Mouse (Mus musculus) liver, embryonic 11.5 days (tissue): ENCODE measurements around the gene Pms2. TPM values are rescaled to one million over a fixed set of nuclear protein-coding genes. Genes with fewer than 3 reads are reported as not detected.

ENCODE experiments used
- ATAC-seq: fragments of 200-750 bp; cut with Nextera tagmentation; replicated peaks from 2 replicates; pipeline ENCODE4 v1.8.0; 2017; ENCODE audit warnings: moderate number of reproducible peaks, mild to moderate bottlenecking, moderate TSS enrichment, moderate library complexity; ENCODE audit not compliant: low FRiP score
- DNase-seq: peaks from one replicate; pipeline ENCODE4 v3.0.0-alpha.2; 2017; ENCODE audit warnings: low spot score
- H3K27ac ChIP-seq: fragments of 300-500 bp; sonication (generic); 2 replicates; pipeline ENCODE4 v1.5.1; 2014; ENCODE audit warnings: mild to moderate bottlenecking, low read depth, low read length, control low read depth
- H3K27me3 ChIP-seq: fragments of 300-500 bp; sonication (generic); replicated peaks from 2 replicates; pipeline ENCODE4 v1.6.1; 2014; ENCODE audit warnings: low read length, mixed read lengths; ENCODE audit not compliant: control insufficient read depth, insufficient read depth
- H3K36me3 ChIP-seq: fragments of 300-500 bp; sonication (generic); 2 replicates; pipeline ENCODE4 v1.6.1; 2014; ENCODE audit warnings: mild to moderate bottlenecking, low read length, moderate library complexity, mixed read lengths; ENCODE audit not compliant: control insufficient read depth, insufficient read depth
- H3K4me1 ChIP-seq: fragments of 300-500 bp; sonication (generic); replicated peaks from 2 replicates; pipeline ENCODE4 v1.6.1; 2014; ENCODE audit warnings: low read length, mixed read lengths; ENCODE audit not compliant: control insufficient read depth, insufficient read depth
- H3K4me2 ChIP-seq: fragments of 300-500 bp; sonication (generic); 2 replicates; pipeline ENCODE4 v1.6.1; 2014; ENCODE audit warnings: mild to moderate bottlenecking, control low read depth, moderate library complexity
- H3K4me3 ChIP-seq: fragments of 300-500 bp; sonication (generic); 2 replicates; pipeline ENCODE4 v1.5.1; 2014; ENCODE audit warnings: low read depth, low read length, control low read depth
- H3K9ac ChIP-seq: fragments of 300-500 bp; sonication (generic); 2 replicates; pipeline ENCODE4 v1.6.1; 2014; ENCODE audit warnings: low read depth, low read length, control low read depth
- H3K9me3 ChIP-seq: fragments of 300-500 bp; sonication (generic); 2 replicates; pipeline ENCODE4 v1.6.1; 2016; ENCODE audit warnings: low read length, inconsistent platforms, mixed read lengths; ENCODE audit not compliant: control insufficient read depth
- WGBS: fragments of 180-500 bp; shearing (Covaris S2); extraction: QIAGEN DNeasy Blood & Tissue Kit; methylation state at CpG from one replicate; pipeline ENCODE4 v1.1.7; 2014; 5-methylcytosine and 5-hydroxymethylcytosine counted together
- polyA plus RNA-seq: library from polyadenylated mRNA; unstranded; fragments of >200 nt; fragmentation: Nextera tagmentation; extraction: Ambion mirVana; gene quantifications from 2 replicates; pipeline ENCODE4 v1.2.1, GENCODE M21; 2014

Pms2 gene
- 27.0 and 30.9 TPM in 2 replicates for polyA plus RNA-seq

DNA sequence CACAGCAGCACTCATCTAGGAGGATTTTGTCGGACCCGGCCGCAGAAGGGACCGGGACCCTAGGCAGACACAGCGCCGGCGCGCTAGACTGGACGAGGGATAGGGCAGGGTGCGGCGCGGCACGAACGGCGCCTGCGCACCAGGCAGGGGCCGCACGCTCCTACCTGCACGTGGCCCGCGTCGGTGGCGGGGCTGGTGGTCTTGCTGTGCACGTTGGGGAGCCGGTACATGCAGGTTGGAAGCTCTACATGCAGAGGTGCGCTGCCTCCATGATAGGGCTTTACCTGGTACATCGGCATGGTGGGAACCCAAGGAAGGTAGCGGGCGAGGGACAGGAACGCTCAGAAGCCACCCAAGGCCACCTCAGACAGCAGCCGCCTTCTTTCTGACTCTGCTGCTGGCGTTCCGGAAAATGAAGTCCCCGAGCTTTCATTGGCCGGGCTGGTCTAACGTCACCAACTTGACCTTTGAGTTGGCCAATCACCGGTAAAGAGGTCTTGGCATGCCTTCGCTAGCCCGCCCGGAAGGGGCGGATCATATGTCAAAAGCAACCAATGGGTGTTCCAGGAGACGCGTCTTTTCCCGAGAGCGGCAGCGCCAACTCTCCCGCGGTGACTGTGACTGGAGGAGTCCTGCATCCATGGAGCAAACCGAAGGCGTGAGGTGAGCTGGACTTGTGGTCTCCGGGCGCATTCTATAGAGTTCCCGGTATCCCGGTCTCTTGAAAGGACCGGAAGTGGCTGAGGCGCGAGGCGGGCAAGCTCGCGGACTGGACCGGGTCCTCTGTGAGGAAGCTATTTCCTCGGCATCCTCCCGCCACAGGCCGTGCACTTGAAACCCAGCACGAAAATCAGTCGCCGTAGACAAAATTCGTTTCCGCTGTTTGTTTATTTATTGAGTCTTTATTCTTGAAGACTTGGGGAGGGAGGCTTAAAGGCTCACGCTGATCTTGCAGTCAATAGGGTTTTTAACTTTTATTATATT, at the start of gene Pms2, which contains the start of gene Aimp2:
TSS of gene Pms2 (plus strand) at position 548 of the 984 bp plus-strand sequence.
TSS of gene Aimp2 (minus strand) at position 431 of the 984 bp plus-strand sequence.
- Histone ChIP-seq H3K4me1 (peaks cover 16% of the 10 kb centered on the region), H3K4me2 (peak within 1 kb of the TSS; percentile 88), H3K9ac (peak within 1 kb of the TSS; percentile 69), H3K36me3 (peaks cover 14% of the 10 kb centered on the region; the same call in 1 of the 2 replicates), H3K27ac (peak within 1 kb of the TSS; percentile 90), H3K27me3 (no peaks in the 10 kb centered on the region), H3K4me3 (peak within 1 kb of the TSS; percentile 71), H3K9me3 (no peaks in the 10 kb centered on the region)
- under 1% methylated on average over 70 of the region's 70 CpGs for WGBS
- peak; percentile 97 for ATAC-seq
- DNase-seq = peak; percentile 91

DNA sequence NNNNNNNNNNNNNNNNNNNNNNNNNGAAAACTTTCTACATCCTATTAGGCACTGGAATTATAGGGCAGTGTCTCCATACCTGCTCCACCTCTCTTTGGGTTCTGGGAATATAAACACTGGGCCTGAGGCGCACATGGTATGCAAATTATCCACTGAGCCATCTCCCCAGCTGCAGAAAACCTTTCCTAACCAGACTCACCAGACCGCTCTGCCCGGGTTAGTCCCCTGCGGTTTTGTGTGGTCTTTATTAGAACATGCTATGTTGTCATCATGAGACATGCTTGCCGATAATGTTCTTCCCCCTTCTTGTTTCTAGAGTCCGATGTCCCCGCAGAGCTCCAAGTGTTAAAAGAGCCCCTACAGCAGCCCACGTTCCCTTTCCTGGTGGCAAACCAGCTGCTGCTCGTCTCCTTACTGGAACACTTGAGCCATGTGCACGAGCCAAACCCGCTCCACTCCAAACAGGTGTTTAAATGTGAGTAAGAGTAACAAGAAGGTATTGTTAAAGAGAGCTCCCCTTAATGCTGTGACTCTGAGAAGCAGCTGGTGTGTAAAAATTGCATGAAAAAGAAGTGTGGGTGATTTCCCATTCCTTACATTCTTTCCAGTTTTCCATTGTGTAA, 38.1 kb upstream of the Pms2 start:
- DNase-seq = no peak
- Histone ChIP-seq H3K9me3 (no peaks in the 10 kb centered on the region), H3K4me2 (no peak overlapping the region), H3K27ac (no peak overlapping the region), H3K36me3 (peaks cover 27% of the 10 kb centered on the region), H3K9ac (no peak overlapping the region), H3K4me1 (no peaks in the 10 kb centered on the region), H3K4me3 (no peak overlapping the region), H3K27me3 (no peaks in the 10 kb centered on the region)
- WGBS = 89% methylated on average over 11 of the region's 11 CpGs
- no peak for ATAC-seq

DNA sequence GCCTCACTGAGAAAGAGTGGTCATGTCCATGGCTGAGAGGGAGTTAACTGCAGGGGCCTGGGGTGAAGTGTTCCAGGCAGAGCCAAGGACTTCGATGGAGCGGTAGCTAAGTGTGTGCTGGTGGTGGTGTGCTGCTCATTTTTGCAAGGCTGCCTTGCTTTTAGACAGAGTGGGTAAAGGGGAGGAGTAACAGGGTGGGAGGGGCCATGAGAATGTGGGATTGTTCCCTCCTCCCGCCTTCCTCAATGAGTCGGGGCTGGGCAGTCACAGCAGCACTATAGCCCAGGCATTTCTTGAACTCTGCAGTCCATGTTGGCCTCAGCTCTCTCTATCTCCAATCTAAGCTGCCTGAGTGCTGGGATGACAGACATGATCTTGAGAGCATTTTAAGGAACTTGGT, 35.2 kb upstream of the Pms2 start:
- H3K9me3 ChIP-seq = no peaks in the 10 kb centered on the region
- H3K36me3 ChIP-seq = peaks cover 42% of the 10 kb centered on the region
- ATAC-seq = no peak
- no peaks in the 10 kb centered on the region for H3K4me1 ChIP-seq
- H3K9ac ChIP-seq = no peak overlapping the region
- no peak overlapping the region for H3K27ac ChIP-seq
- H3K4me3 ChIP-seq = no peak overlapping the region
- H3K4me2 ChIP-seq = no peak overlapping the region
- no peaks in the 10 kb centered on the region for H3K27me3 ChIP-seq
- DNase-seq = no peak
- 81% methylated on average over 4 of the region's 4 CpGs for WGBS

DNA sequence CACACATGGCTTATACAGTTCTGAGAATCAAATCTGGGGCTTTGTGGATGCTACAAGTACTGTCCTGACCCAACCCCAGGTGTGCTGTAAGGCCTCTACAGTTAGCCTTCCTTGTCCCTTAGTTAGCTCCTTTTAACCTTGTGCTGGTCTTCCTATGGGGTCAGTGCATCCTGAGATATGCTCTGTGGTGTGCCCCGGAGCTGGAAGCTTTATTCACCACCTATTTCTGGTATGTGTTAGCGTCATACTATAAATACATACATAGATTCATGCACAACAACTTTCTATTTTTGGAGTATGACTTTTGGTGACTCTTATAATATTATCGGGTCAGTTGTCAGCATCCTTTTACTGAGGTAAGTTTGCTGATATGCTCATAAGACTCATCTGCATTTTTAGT, 24.5 kb upstream of the Pms2 start:
- DNase-seq (no peak), ATAC-seq (no peak)
- H3K27ac ChIP-seq = no peak overlapping the region
- WGBS = 95% methylated on average over 3 of the region's 3 CpGs
- no peaks in the 10 kb centered on the region for H3K4me1 ChIP-seq
- no peak overlapping the region for H3K9ac ChIP-seq
- no peak overlapping the region for H3K4me2 ChIP-seq
- peaks cover 65% of the 10 kb centered on the region for H3K36me3 ChIP-seq
- no peaks in the 10 kb centered on the region for H3K27me3 ChIP-seq
- peaks cover 4% of the 10 kb centered on the region; the same call in 1 of the 2 replicates for H3K9me3 ChIP-seq
- H3K4me3 ChIP-seq = no peak overlapping the region

DNA sequence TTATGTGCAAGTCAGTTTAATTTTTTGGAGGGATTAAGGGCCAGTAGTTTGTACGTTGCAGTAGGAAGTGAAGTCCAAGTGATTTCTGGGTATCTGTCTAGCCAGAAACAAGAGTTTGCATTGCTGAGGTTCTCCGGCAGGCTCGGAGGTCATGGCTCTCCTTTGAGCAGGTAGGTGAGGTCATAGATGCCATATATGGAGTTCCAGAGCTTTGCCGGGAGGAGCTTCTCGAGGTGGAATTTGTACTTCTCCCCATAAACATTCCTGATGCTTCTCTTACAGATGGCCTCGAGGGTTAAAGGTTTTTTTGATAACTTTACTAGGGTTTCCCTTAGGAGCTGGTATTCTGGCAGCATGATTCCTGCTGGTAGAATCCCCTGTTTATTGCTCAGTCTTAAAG, 19.0 kb upstream of the Pms2 start:
- ATAC-seq (no peak), DNase-seq (no peak)
- H3K9me3 ChIP-seq = peaks cover 4% of the 10 kb centered on the region; the same call in 1 of the 2 replicates
- H3K4me2 ChIP-seq = no peak overlapping the region
- H3K36me3 ChIP-seq = peaks cover 41% of the 10 kb centered on the region
- H3K27ac ChIP-seq = no peak overlapping the region
- peaks cover 20% of the 10 kb centered on the region for H3K4me1 ChIP-seq
- H3K27me3 ChIP-seq = no peaks in the 10 kb centered on the region
- 78% methylated on average over 6 of the region's 6 CpGs for WGBS
- H3K4me3 ChIP-seq = no peak overlapping the region
- no peak overlapping the region for H3K9ac ChIP-seq

DNA sequence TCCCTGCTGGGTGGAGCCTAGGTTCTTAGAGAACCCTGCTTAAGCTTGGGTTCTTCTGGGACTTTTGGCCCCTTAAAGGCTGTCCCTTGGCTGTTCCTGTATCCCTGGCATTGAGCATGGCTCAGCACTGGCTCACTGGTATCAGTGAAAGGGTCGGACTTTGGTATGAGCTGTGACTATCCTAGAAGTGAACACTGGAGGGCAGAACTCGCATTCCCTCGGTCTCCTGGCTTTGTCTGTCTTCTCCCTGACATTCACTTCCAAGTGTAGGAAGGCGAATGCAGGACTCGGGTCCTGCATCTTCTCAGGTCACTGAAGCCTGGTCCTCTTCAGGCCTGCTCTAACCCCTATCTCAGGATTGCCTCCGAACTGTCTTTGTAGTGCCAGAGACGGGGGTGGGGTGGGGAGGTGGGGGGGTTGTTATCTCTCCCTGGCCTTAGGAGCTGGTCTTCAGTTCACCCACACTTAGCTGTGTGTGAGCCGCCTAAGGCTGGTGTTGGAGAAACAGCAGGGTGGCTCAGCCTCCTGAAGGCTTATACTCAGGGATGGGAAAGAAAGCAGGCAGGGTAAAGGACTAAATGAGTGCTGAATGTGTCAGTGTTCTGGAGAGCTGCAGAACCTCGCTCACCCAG, 17.4 kb upstream of the Pms2 start:
- no peak overlapping the region; the same call in 1 of the 2 replicates for H3K27ac ChIP-seq
- H3K27me3 ChIP-seq = no peaks in the 10 kb centered on the region
- 0 out of 2 replicates have a peak overlapping the region, but pooled peaks have one; percentile 14 for H3K9ac ChIP-seq
- no peak for DNase-seq
- peak; percentile 69 for ATAC-seq
- no peak overlapping the region for H3K4me3 ChIP-seq
- H3K9me3 ChIP-seq = no peaks in the 10 kb centered on the region
- H3K36me3 ChIP-seq = peaks cover 39% of the 10 kb centered on the region
- 52% methylated on average over 9 of the region's 9 CpGs for WGBS
- H3K4me1 ChIP-seq = peaks cover 20% of the 10 kb centered on the region
- peak overlapping the region; percentile 6; the same call in 1 of the 2 replicates for H3K4me2 ChIP-seq

DNA sequence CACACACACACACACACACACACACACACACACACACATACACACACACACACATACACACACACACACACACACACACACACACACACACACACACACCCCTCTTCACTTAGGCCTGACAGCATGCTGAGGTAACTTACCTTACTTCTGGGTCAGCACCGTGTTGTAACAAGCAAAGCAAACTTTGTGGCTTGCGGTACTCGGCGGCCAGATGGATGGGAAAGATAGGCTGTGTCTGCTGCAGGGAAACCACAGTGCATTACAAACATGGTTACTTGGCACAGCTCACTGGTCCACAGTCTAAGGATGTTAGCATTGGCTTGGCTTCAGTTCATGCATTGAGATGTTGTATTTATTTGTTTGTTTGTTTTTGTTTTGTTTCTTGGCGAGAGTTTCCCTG, 16.4 kb upstream of the Pms2 start:
- 60% methylated on average over 5 of the region's 5 CpGs for WGBS
- H3K9me3 ChIP-seq = no peaks in the 10 kb centered on the region
- H3K4me1 ChIP-seq = peaks cover 20% of the 10 kb centered on the region
- peak; percentile 80 for ATAC-seq
- no peaks in the 10 kb centered on the region for H3K27me3 ChIP-seq
- H3K4me3 ChIP-seq = no peak overlapping the region
- no peak overlapping the region for H3K4me2 ChIP-seq
- no peak overlapping the region for H3K27ac ChIP-seq
- H3K36me3 ChIP-seq = peaks cover 44% of the 10 kb centered on the region
- no peak overlapping the region for H3K9ac ChIP-seq
- no peak for DNase-seq

DNA sequence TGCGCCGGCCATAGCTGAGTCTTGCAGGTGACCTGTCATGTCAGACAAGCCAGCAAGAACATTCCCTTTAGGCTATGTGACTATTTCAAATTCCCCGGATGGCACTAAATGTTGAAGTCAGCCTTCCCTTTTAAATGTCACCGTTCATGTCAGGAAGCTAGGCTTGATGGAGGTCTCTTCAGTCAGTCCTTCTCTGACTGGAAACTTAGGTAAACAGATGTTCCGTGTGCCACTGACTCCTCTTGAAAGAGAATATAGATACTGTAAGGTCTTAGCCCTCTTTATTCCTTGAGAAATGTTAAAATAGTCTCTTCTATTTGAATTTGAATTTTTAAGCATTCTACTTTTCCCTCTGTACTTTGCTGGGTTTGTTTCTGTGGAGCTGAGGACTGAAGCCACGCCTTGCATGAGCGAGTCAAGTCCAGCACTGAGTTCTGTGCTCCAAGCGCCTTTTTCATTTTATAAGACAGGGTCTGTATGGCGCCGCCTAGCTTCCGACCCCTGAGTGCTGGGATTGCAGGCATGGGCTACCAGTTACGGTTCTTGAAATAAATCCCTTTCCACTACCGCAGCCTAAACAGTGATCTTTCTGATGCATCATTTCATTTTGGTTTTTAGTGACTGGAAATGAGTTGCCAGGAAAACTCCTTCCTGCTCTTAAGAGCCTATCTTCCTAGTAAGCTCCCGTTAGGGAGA, 12.0 kb upstream of the Pms2 start, which contains the start of gene Ankrd61:
TSS of gene Ankrd61 (minus strand) at position 51 of the 696 bp plus-strand sequence.
- DNase-seq (no peak), ATAC-seq (no peak)
- peaks cover 42% of the 10 kb centered on the region for H3K36me3 ChIP-seq
- no peaks in the 10 kb centered on the region for H3K27me3 ChIP-seq
- WGBS = 87% methylated on average over 14 of the region's 14 CpGs
- no peak within 1 kb of the TSS for H3K4me3 ChIP-seq
- no peak within 1 kb of the TSS for H3K27ac ChIP-seq
- H3K4me2 ChIP-seq = no peak within 1 kb of the TSS
- H3K9ac ChIP-seq = no peak within 1 kb of the TSS
- H3K4me1 ChIP-seq = peaks cover 4% of the 10 kb centered on the region
- H3K9me3 ChIP-seq = no peaks in the 10 kb centered on the region
